Mouse (Mus musculus) olfactory bulb, adult 2 months (tissue): Measurements from ENCODE around the gene Exo5. TPM values are rescaled to one million over a fixed set of nuclear protein-coding genes. Genes with fewer than 3 reads are reported as not detected.
A peak's percentile ranks its signal among the peaks of the same experiment; 100 is the strongest.

Experiments used
- H3K27ac ChIP-seq: fragments of 200-500 bp; 2 replicates; pipeline ENCODE4 v1.5.1; 2012; ENCODE audit warnings: low read depth, low read length; ENCODE audit not compliant: insufficient read depth
- H3K4me1 ChIP-seq: fragments of 200-500 bp; 2 replicates; pipeline ENCODE4 v1.6.1; 2012; ENCODE audit warnings: low read length; ENCODE audit not compliant: control insufficient read depth, insufficient read depth
- H3K4me3 ChIP-seq: fragments of 200-500 bp; 2 replicates; pipeline ENCODE4 v1.5.1; 2012; ENCODE audit warnings: mild to moderate bottlenecking, low read depth, low read length, moderate library complexity; ENCODE audit not compliant: insufficient read depth
- CTCF ChIP-seq: fragments of 200-500 bp; IDR thresholded peaks from 2 replicates; pipeline ENCODE4 v1.5.1; 2012; ENCODE audit warnings: low read depth, mild to moderate bottlenecking, low read length, moderate library complexity; ENCODE audit not compliant: insufficient read depth
- POLR2A ChIP-seq: fragments of 200-500 bp; IDR thresholded peaks from 2 replicates; pipeline ENCODE4 v1.6.1; 2012; ENCODE audit warnings: mild to moderate bottlenecking, low read depth, low read length, moderate library complexity; ENCODE audit not compliant: insufficient read depth
- WGBS: fragments of 180-500 bp; shearing (Covaris S2); methylation state at CpG from one replicate; pipeline ENCODE4 v1.1.7; 2018; 5-methylcytosine and 5-hydroxymethylcytosine counted together
- polyA plus RNA-seq: library from polyadenylated mRNA; stranded (reverse); fragments of >200 nt; gene quantifications from 2 replicates; pipeline ENCODE4 v1.2.4, GENCODE M21; 2012; ENCODE audit warnings: low replicate concordance; ENCODE audit not compliant: missing spikeins, insufficient read depth, insufficient read length

Gene Exo5
- polyA plus RNA-seq, 1 experiment = not detected

DNA sequence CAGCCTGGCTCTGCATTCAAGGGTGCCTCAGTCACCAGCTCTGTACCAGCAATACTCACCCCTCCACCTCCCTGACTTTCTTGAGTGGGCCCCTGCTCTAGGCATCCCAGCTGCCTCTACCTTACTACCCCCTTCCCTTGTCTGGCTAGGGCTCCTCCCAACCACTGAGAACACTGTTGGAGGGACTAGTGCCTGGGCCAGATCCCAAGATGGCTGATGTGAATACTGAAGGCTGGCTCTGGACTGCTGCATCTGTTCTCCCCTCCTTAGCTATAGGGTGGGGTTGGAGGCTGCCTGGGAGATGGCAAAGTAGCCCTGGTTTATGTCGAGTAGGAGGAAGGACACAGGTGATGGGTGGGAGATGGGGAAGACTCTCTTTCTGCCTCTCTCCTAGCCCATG lies 32.3 kb downstream of the Exo5 start:
- no peak overlapping the region for H3K4me3 ChIP-seq
- no peak overlapping the region for H3K27ac ChIP-seq
- TF ChIP-seq POLR2A (no peak), CTCF (no peak)
- H3K4me1 ChIP-seq = peaks cover 22% of the 10 kb centered on the region
- WGBS = 80% methylated on average over 1 of the region's 1 CpGs

DNA sequence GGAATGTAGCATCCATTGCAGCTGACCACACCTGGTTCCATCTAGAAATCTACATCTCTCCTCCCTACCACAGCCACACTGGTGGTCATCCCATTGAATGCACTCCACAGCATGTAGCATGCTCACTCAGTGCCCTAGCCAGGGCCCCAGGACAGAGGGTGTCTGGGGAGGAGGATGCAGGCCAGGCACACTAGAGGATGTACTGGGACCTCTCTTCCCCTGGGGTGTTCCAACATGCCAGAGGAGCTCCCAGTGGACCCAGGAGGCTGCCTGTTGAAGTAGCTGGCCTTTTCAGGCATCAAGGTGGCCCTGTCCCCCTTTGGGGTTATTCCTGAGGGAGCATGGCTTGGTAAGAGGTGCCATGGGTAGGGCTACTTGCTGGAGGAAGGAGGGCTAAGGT lies 32.9 kb downstream of the Exo5 start:
- Histone ChIP-seq H3K4me1 (peaks cover 24% of the 10 kb centered on the region), H3K4me3 (no peak overlapping the region), H3K27ac (no peak overlapping the region)
- TF ChIP-seq CTCF = no peak

DNA sequence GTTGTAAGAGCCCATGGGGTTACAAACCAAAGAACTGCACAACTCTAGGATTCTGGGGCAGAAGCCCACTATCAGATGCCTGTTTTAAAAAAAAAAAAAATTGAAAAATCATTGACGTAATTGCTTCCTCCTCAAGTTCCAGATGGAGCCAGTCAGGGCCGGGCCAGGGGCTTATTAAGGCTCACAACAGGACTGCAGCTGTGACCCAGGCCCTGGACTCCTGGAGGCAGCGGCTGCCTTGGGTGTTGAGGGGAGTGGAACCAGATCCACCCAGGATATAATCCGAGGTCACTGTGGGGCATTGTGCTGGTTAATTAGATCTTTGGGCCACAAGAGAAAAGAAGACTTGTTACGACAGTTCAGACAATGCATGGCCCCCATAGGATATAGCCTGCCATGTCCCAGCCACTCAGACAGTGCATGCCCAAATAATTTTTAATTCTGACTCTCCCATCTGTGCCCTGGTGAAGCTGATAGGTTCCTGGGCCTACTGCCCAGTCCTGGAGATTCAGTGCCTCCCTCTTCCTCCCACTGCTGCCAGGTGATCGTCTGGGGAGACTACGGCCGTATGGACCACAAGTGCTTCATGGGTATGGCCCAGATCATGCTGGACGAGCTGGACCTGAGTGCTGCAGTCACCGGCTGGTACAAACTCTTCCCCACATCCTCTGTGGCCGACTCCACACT lies 33.9 kb downstream of the Exo5 start:
- no peak overlapping the region for H3K27ac ChIP-seq
- H3K4me1 ChIP-seq = peaks cover 26% of the 10 kb centered on the region
- WGBS = 69% methylated on average over 11 of the region's 11 CpGs
- TF ChIP-seq CTCF (no peak), POLR2A (no peak)
- no peak overlapping the region for H3K4me3 ChIP-seq

DNA sequence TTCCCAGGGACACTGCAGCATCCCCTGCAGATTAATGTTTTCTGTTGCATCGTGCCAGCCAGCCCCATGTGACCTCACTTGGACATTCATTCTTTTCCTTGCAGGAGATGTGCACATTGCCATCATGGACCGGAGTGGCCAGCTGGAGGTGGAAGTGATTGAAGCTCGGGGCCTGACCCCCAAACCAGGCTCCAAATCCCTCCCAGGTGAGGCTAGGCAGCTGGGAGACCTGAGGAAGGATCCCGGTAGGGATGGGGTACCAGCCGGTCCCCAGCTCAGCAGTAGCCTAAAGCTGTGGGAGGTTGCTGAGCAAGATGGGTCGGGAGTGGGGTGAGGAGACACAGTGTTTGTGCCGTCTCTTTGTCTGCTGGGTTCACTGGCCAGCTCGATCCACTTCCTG lies 35.9 kb downstream of the Exo5 start:
- H3K4me1 ChIP-seq = peaks cover 23% of the 10 kb centered on the region
- no peak overlapping the region for H3K27ac ChIP-seq
- no peak overlapping the region for H3K4me3 ChIP-seq
- 81% methylated on average over 8 of the region's 8 CpGs for WGBS
- no peak for TF ChIP-seq POLR2A
- TF ChIP-seq CTCF = no peak

DNA sequence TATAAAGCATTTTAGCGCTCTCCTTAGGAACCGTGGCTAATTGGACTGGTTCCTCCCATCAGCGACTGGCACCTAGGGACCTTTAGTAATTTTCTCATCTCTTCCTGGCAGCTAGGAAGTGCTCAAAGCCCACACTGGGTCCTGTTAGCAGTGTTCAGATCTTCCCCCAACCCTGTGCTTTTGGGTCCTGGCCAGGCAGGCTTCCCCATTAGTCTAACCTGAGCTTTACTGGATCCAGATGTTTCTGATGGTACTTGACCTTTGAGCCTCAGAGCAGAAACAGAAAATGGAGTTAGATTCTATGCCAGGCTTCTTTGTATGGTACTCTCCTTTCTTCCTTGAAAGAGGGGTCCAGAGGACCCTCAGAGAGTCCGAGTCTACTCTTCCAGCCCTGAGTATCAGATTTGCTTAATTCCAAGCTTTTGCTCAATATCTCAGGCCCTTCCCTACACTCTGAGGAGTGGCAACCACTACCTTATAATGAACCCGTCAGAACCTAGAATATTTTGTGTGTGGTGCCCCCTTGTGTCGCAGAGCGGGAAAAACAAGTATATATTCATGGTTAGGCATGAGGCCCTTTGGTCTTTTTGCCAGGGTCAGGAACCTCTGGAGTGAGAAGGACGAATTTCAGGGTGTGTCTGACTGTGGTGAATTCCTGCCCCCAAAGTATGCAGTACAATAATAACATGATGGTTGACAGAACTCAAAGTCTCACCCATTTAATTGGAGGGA lies 37.3 kb downstream of the Exo5 start:
- TF ChIP-seq CTCF (no peak), POLR2A (no peak)
- no peak overlapping the region for H3K4me3 ChIP-seq
- WGBS = 20% methylated on average over 8 of the region's 8 CpGs
- H3K4me1 ChIP-seq = peaks cover 18% of the 10 kb centered on the region
- H3K27ac ChIP-seq = no peak overlapping the region

DNA sequence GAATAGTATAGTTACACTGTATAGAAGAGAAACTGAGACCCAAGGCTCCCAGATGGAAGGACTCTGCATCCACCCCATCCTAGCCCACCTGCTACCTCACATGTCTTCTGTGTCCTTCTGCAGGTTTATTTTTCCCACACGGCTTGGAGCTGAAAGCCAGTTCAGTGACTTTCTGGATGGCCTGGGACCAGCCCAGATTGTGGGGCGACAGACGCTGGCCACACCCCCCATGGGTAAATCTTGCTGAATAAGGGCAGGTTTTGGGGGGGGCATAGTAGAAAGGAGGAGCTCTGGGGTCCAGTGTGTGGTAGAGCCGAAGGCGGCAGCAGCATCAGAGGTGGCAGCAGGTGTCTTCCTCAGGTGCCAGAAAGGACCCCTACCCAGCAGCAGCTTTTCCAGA lies 38.0 kb downstream of the Exo5 start:
- Histone ChIP-seq H3K4me3 (no peak overlapping the region), H3K4me1 (peaks cover 22% of the 10 kb centered on the region), H3K27ac (no peak overlapping the region)
- no peak for TF ChIP-seq CTCF
- no peak for TF ChIP-seq POLR2A
- WGBS = 86% methylated on average over 5 of the region's 5 CpGs

DNA sequence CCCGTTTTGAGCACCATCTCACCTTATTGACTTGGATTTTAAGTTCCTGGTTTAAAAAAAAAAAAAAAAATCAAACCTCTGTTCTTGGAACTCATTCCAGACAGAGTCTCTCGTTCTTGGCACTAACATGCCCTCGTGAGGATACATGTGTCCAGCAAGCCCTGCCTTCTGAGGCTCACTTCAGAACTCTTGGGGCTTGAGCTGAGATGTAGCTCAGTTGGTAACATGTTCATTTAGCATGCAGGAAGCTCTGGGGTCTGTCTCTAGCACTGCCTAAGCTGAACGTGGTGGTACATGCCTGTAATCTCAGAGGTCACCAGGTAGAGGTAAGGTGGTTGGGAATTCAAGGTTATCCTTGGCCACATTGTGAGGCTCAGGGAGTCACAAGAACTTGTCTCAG lies 38.7 kb downstream of the Exo5 start:
- TF ChIP-seq CTCF = no peak
- no peak for TF ChIP-seq POLR2A
- Histone ChIP-seq H3K4me3 (no peak overlapping the region), H3K27ac (no peak overlapping the region), H3K4me1 (peaks cover 26% of the 10 kb centered on the region)
- WGBS = 52% methylated on average over 4 of the region's 4 CpGs

DNA sequence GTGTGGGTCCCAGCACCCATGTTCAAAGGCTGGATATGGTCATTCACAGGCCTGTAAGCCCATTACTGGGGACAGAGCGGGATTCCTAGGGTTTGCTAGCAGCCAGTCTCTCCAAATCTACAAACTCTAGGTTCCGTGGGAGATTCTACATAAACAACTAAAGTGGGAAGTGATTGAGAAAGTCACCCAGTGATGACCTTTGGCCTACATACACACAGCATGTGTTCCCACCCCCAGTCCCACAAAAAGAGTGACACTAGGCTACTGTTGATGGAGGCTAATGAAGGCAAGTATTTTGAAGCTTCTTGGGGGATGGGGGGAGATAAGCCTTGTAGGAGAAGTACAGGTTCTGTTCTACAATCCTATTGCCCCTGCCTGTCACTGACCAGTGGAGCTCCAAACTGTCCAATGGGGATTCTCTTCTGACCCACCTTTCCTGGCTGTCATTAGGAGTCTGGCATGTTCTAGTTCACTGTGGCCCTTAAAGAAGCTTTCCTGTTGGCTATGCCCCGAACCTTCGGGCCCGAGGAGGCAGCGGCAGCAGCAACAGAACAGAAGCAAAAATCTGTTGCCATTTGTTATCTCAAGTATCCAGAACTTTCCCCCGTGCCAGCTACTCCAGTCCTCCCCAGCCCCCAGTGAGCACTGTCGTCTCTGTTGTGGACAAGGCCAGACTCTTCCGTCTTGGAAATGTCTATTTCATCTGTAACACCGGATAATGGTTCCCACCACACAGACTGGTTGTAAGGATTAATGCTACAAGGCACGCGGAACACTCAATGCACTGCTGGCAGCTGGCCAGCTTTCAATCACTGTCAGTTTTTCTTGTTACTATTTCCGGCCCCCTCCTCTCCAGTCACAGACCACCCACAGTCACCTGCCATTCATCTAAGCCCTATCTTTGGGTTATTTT lies 39.4 kb downstream of the Exo5 start:
- Histone ChIP-seq H3K4me3 (no peak overlapping the region), H3K4me1 (peaks cover 31% of the 10 kb centered on the region), H3K27ac (no peak overlapping the region)
- TF ChIP-seq POLR2A = no peak
- TF ChIP-seq CTCF = no peak
- 56% methylated on average over 13 of the region's 13 CpGs for WGBS

DNA sequence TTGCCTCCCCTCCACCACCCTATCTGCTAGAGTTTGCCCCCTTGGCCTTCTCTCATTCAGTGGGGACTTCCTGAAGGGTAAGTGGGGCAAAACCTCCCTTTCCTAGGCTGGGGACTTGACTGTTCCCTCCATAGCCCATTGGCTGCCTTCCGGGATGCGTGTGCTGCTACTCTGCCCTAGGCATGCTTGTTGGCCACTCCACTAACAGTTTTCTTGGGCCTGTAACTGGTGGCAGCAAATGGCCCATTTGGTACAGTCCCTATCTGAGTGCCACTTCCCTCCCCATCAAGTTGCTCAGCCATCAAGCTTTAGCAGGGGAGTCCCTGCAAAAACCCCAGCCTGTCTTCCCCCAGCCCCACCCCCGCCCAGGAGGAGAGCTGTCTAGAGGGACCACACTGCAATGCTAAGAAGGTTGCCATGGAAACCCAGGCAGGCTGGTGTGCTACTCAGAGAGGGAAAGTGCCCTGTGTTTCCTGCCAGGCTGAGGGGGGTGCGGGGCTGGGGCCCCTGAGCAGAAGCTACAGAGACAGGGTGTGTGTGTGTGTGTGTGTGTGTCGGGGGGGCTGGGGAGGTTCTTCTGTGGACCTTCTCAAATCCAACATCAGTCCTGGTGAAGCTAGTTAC lies 42.7 kb downstream of the Exo5 start:
- H3K27ac ChIP-seq = peak overlapping the region; percentile 93
- 30% methylated on average over 5 of the region's 5 CpGs for WGBS
- TF ChIP-seq CTCF = no peak
- TF ChIP-seq POLR2A = no peak

More for the DNA sequence above, 42.7 kb downstream of the Exo5 start:
- H3K4me1 ChIP-seq = peaks cover 61% of the 10 kb centered on the region
- no peak overlapping the region for H3K4me3 ChIP-seq
